Mouse (Mus musculus) liver, adult 2 months (tissue): ENCODE results near the gene Eif4ebp2.

Source experiments
- CTCF ChIP-seq: fragments of 200-500 bp; IDR thresholded peaks from 2 replicates; pipeline ENCODE4 v1.5.1; 2011; ENCODE audit warnings: low read depth, low read length, control low read depth
- POLR2A ChIP-seq: fragments of 200-500 bp; IDR thresholded peaks from 2 replicates; pipeline ENCODE4 v1.6.1; 2011; ENCODE audit warnings: low read length, control low read depth; ENCODE audit not compliant: insufficient read depth; ENCODE audit errors: extremely low read depth

DNA sequence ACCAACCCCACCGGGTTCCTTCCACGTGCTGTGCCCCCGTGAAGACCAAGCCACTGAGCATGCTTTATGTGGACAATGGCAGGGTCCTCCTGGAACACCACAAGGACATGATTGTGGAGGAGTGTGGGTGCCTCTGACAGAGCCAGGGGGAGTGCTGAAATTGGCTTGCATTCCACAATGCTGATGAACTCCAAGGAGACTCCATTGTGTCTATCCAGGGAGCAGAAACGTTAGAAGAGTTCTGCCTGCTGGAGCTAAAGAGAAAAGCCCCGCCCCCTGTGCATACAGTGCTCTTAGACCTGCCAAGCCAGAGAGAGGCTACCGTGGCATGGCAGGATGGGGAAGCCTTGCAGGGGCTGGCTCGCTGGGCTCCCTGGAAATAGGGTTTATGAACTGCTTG is 28.0 kb downstream of the Eif4ebp2 start:
- TF ChIP-seq POLR2A (no peak), CTCF (no peak)
